Mouse (Mus musculus) ES-Bruce4 (cell line): ENCODE data around the gene Fgf18.

Experiments used
- CTCF ChIP-seq: IDR thresholded peaks from one replicate; pipeline ENCODE4 v1.8.1; 2011; ENCODE audit warnings: low read depth, low read length
- POLR2A ChIP-seq: IDR thresholded peaks from one replicate; pipeline ENCODE4 v1.8.1; 2011; ENCODE audit warnings: low read length; ENCODE audit not compliant: insufficient read depth

DNA sequence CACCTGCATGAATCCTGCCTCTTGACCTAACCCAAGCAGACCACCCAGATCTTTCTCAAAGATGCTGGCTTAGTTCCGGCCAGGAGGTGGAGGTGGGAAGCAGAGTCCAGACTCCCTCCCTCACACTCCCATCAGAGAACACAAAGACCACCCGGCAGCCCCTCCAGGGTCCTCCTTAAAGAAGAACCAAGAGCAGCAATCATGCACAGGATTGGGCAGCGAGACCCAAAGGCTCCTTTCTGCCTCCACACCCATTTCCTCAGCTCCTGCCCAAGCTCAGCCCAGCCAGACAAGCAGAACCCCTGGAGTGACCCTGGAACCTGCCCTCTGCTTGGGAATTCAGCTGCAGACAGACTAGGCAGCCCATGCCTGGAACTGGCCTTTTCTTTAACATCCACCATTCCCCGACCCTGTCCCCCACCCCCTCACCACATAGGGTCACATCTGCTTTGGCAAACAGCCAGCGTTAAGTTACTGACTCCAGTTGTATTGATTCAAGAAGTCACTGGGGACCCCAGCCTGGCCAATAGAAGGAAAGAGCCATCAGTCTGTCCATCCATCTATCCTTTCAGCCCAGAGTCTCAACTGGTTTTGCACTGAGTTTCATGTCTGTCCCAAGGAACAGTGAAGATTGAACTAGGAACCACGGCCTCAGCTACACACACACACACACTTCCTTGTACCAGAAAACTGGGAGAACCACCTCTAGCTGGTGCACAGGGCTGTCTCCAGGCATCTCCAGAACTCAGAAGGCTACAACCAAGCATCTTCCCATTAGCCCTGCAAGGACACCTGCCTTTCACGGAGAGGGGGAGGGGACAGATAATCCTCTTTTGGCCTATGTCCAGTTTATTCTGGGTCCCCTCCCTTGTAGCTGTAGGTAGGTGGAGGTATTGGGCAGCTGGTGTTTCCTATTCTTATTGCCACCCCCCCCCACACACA, 1.7 kb downstream of the Fgf18 start:
- no peak for TF ChIP-seq POLR2A
- no peak for TF ChIP-seq CTCF
